Mouse (Mus musculus): ENCODE results near the gene Cd59b. TPM values are rescaled to one million over a fixed set of nuclear protein-coding genes. Genes with fewer than 3 reads are reported as not detected.

Gene Cd59b
- polyA plus RNA-seq, 1 experiment from 2014 or later, result 1.2 TPM

- Histone ChIP-seq H3K27ac (replicated peaks) (no peak overlapping the region), H3K27me3 (peaks cover 9% of the 10 kb centered on the region; the same call in 1 of the 2 replicates), H3K4me1 (no peaks in the 10 kb centered on the region), H3K4me2 (replicated peaks) (peak overlapping the region; percentile 83), H3K9me3 (no peaks in the 10 kb centered on the region), H3K36me3 (no peaks in the 10 kb centered on the region), H3K9ac (replicated peaks) (no peak overlapping the region), H3K4me3 (peak overlapping the region; percentile 58; the same call in 1 of the 2 replicates)
- 54% methylated on average over 3 of the region's 3 CpGs for WGBS
- no peak for ATAC-seq (replicated peaks)
These were observed 53.9 kb downstream of the Cd59b start for GRCm38 (mm10) chr2:104123540-104123939.

DNA sequence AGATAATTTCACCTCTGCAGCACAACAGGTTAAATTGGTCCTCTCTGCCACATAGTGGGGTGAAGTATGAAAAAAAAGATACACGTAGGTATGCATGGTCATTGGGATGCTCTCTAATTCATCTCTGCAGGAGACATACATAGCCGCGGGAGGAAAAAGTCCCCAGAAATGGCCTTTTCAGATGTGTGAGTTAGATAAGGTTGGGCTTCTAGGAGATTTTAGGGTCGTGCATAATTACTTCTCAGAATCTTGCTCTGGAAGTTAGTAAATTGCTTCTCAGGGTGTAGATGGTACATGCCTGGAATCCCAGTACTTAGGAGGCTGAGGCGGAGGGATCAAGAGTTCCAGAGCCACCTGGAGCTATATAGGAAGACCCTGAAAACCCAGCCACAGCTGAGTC, 54.4 kb downstream of the Cd59b start:
- no peak for ATAC-seq (replicated peaks)
- Histone ChIP-seq H3K36me3 (no peaks in the 10 kb centered on the region), H3K27ac (replicated peaks) (no peak overlapping the region), H3K9ac (replicated peaks) (no peak overlapping the region), H3K4me1 (no peaks in the 10 kb centered on the region), H3K4me2 (replicated peaks) (no peak overlapping the region), H3K9me3 (no peaks in the 10 kb centered on the region), H3K4me3 (no peak overlapping the region), H3K27me3 (peaks cover 9% of the 10 kb centered on the region; the same call in 1 of the 2 replicates)
- 85% methylated on average over 5 of the region's 5 CpGs for WGBS

DNA sequence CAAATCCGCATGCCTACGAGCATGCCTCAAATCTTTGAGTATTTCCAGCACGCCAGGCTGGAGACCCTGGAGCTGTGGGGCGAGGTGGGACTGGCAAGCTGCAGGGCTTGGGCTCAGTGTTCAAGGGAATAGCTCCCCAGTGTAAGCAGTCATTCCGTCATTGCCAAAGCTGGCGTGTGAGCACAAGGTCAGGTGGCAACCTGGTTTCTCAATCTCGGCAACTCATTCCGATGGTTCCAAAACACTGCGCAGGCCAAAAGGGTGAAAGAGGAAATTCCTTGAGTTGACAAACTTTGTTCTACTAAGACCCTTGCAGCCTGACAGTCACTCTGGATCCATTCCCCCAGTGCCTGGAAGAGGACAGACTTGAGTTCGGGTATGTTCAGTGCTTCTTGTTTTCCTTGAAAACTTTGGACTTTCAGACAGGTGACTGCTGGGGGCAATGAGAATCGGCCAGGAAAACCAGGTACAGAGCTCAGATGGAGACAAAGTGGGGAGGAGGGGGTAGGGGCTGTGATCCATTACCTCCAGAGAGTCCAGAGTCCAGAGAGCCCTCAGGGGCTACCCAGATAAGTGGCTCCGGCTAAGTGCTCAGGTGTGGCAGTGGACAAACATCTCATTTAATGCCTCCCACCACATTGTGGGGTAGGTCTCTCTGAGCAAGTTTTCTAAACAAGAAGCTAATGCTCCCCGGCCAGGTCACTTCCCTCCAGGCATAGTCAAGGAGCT, 59.3 kb downstream of the Cd59b start:
- ATAC-seq (replicated peaks), result no peak
- Histone ChIP-seq H3K4me3 (no peak overlapping the region), H3K4me2 (replicated peaks) (no peak overlapping the region), H3K9ac (replicated peaks) (no peak overlapping the region), H3K27ac (replicated peaks) (no peak overlapping the region), H3K36me3 (no peaks in the 10 kb centered on the region), H3K4me1 (no peaks in the 10 kb centered on the region), H3K9me3 (no peaks in the 10 kb centered on the region), H3K27me3 (peaks cover 4% of the 10 kb centered on the region; the same call in 1 of the 2 replicates)
- 91% methylated on average over 13 of the region's 13 CpGs for WGBS

DNA sequence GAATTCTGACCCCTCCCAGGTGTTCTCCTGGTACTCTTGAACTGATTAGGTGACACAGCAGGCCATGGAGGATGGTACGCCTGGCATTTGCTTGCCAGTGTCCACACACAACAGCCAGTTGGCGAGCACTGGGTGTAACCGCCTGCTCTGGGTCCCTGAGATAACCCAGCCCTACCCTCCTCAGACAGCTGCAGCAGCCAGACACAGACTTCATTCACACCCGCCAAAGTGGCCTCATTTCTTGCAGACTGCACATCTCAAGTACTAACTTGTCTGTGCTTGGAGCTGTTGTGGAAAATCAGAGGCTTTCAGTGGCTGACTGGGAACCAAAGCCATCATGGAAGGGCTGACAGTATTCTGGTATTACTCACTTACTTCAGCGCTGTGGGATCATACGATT, 60.5 kb downstream of the Cd59b start:
- no peak overlapping the region for H3K9ac ChIP-seq (replicated peaks)
- 82% methylated on average over 6 of the region's 6 CpGs for WGBS
- H3K36me3 ChIP-seq, result no peaks in the 10 kb centered on the region
- H3K27me3 ChIP-seq, result no peaks in the 10 kb centered on the region
- H3K4me2 ChIP-seq (replicated peaks), result no peak overlapping the region
- no peak overlapping the region for H3K4me3 ChIP-seq
- ATAC-seq (replicated peaks), result no peak
- no peak overlapping the region for H3K27ac ChIP-seq (replicated peaks)
- H3K9me3 ChIP-seq, result no peaks in the 10 kb centered on the region
- no peaks in the 10 kb centered on the region for H3K4me1 ChIP-seq

DNA sequence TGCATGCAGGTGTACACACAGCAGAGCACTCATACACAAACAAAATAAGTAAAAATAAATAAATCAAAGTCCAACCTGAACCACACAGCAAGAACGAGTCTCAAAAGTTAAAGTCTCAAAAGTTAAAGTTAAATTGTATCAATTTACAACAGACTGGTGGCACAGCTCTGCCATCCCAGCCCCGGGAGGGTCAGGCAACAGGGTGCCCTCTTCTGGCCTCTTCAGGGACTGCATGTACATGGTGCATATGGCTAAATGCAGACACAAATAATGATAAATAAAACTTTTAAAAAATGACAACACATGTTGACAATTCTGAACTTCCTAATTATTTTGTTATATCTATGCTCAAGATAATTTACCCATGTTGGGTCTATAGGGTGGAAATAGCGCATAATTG, 61.3 kb downstream of the Cd59b start:
- no peaks in the 10 kb centered on the region for H3K27me3 ChIP-seq
- H3K4me1 ChIP-seq, result no peaks in the 10 kb centered on the region
- H3K27ac ChIP-seq (replicated peaks), result no peak overlapping the region
- no peak overlapping the region for H3K9ac ChIP-seq (replicated peaks)
- H3K4me2 ChIP-seq (replicated peaks), result no peak overlapping the region
- no peak overlapping the region for H3K4me3 ChIP-seq
- no peak for ATAC-seq (replicated peaks)
- H3K36me3 ChIP-seq, result no peaks in the 10 kb centered on the region
- 60% methylated on average over 3 of the region's 3 CpGs for WGBS
- H3K9me3 ChIP-seq, result no peaks in the 10 kb centered on the region

- Histone ChIP-seq H3K36me3 (no peaks in the 10 kb centered on the region), H3K4me1 (no peaks in the 10 kb centered on the region), H3K4me2 (replicated peaks) (no peak overlapping the region), H3K27ac (replicated peaks) (no peak overlapping the region), H3K9me3 (no peaks in the 10 kb centered on the region), H3K4me3 (no peak overlapping the region), H3K9ac (replicated peaks) (no peak overlapping the region), H3K27me3 (no peaks in the 10 kb centered on the region)
- ATAC-seq (replicated peaks), result no peak
- 77% methylated on average over 7 of the region's 7 CpGs for WGBS
These were observed 62.7 kb downstream of the Cd59b start for GRCm38 (mm10) chr2:104132266-104132859.

- no peaks in the 10 kb centered on the region for H3K9me3 ChIP-seq
- no peak overlapping the region for H3K27ac ChIP-seq (replicated peaks)
- no peak for ATAC-seq (replicated peaks)
- no peak overlapping the region for H3K9ac ChIP-seq (replicated peaks)
- no peak overlapping the region for H3K4me3 ChIP-seq
- H3K4me2 ChIP-seq (replicated peaks), result no peak overlapping the region
- H3K27me3 ChIP-seq, result no peaks in the 10 kb centered on the region
- no peaks in the 10 kb centered on the region for H3K36me3 ChIP-seq
- 52% methylated on average over 12 of the region's 12 CpGs for WGBS
- H3K4me1 ChIP-seq, result no peaks in the 10 kb centered on the region
These were observed 63.6 kb downstream of the Cd59b start for GRCm38 (mm10) chr2:104133042-104133810.

- H3K9me3 ChIP-seq, result no peaks in the 10 kb centered on the region
- WGBS, result 50% methylated on average over 8 of the region's 8 CpGs
- no peaks in the 10 kb centered on the region for H3K36me3 ChIP-seq
- peak; percentile 74 for ATAC-seq (replicated peaks)
- H3K27ac ChIP-seq (replicated peaks), result no peak overlapping the region
- H3K9ac ChIP-seq (replicated peaks), result no peak overlapping the region
- H3K27me3 ChIP-seq, result no peaks in the 10 kb centered on the region
- no peak overlapping the region for H3K4me3 ChIP-seq
- no peak overlapping the region for H3K4me2 ChIP-seq (replicated peaks)
- no peaks in the 10 kb centered on the region for H3K4me1 ChIP-seq
These were observed 64.8 kb downstream of the Cd59b start for GRCm38 (mm10) chr2:104134150-104135056.

- no peaks in the 10 kb centered on the region for H3K4me1 ChIP-seq
- H3K9me3 ChIP-seq, result no peaks in the 10 kb centered on the region
- no peak overlapping the region for H3K4me3 ChIP-seq
- ATAC-seq (replicated peaks), result no peak
- 78% methylated on average over 2 of the region's 2 CpGs for WGBS
- H3K27me3 ChIP-seq, result no peaks in the 10 kb centered on the region
- H3K4me2 ChIP-seq (replicated peaks), result no peak overlapping the region
- H3K27ac ChIP-seq (replicated peaks), result no peak overlapping the region
- no peak overlapping the region for H3K9ac ChIP-seq (replicated peaks)
- no peaks in the 10 kb centered on the region for H3K36me3 ChIP-seq
These were observed 66.3 kb downstream of the Cd59b start for GRCm38 (mm10) chr2:104135920-104136319.
